Mouse (Mus musculus) myocyte (in vitro differentiated cells): ENCODE measurements around the gene Uxs1. TPM values are rescaled to one million over a fixed set of nuclear protein-coding genes. Genes with fewer than 3 reads are reported as not detected.
A peak's percentile ranks its signal among the peaks of the same experiment; 100 is the strongest.

ENCODE experiments used
- H3K27me3 ChIP-seq: one replicate; pipeline ENCODE4 v1.6.1; 2011; ENCODE audit not compliant: control insufficient read depth, insufficient read depth, insufficient read length
- H3K36me3 ChIP-seq: one replicate; pipeline ENCODE4 v1.6.1; 2011; ENCODE audit not compliant: control insufficient read depth, insufficient read depth
- H3K4me2 ChIP-seq: one replicate; pipeline ENCODE4 v1.6.1; 2011; ENCODE audit warnings: low read depth, control low read depth
- H3K4me3 ChIP-seq: one replicate; pipeline ENCODE4 v1.5.1; 2011; ENCODE audit warnings: mild to moderate bottlenecking, control low read depth, moderate library complexity
- H3K79me2 ChIP-seq: one replicate; pipeline ENCODE4 v1.6.1; 2011; ENCODE audit not compliant: control insufficient read depth, insufficient read depth
- H3ac ChIP-seq: one replicate; pipeline ENCODE4 v1.6.1; 2011; ENCODE audit not compliant: control insufficient read depth, insufficient read length
- CEBPB ChIP-seq: IDR thresholded peaks from 2 replicates; pipeline ENCODE4 v1.6.1; 2011; ENCODE audit warnings: mild to moderate bottlenecking, moderate library complexity; ENCODE audit not compliant: poor library complexity, insufficient read depth, severe bottlenecking
- E2F4 ChIP-seq: IDR thresholded peaks from one replicate; pipeline ENCODE4 v1.6.1; 2011; ENCODE audit warnings: mild to moderate bottlenecking, control low read depth, moderate library complexity; ENCODE audit not compliant: insufficient read depth
- MAX ChIP-seq: IDR thresholded peaks from one replicate; pipeline ENCODE4 v1.6.1; 2011; ENCODE audit warnings: low read depth, mild to moderate bottlenecking, control low read depth
- MYOD1 ChIP-seq, 3 experiments: IDR thresholded peaks; one replicate each; pipeline ENCODE4 v1.6.1; 2011; ENCODE audit warnings: control low read depth in 2 of 3, low read depth in 2 of 3, mild to moderate bottlenecking in 2 of 3, moderate library complexity in 1 of 3; ENCODE audit not compliant: insufficient read length in 2 of 3, control insufficient read depth in 1 of 3
- MYOG ChIP-seq, 3 experiments: IDR thresholded peaks; one replicate each; pipeline ENCODE4 v1.6.1; 2011; ENCODE audit warnings: control low read depth in 2 of 3, low read depth in 2 of 3, mild to moderate bottlenecking in 2 of 3; ENCODE audit not compliant: insufficient read length in 2 of 3, control insufficient read depth in 1 of 3, insufficient read depth in 1 of 3
- POLR2A ChIP-seq: IDR thresholded peaks from one replicate; pipeline ENCODE4 v1.6.1; 2011; ENCODE audit warnings: low read depth, mild to moderate bottlenecking, control low read depth, moderate library complexity; ENCODE audit not compliant: insufficient read length
- POLR2AphosphoS2 ChIP-seq: IDR thresholded peaks from one replicate; pipeline ENCODE4 v1.6.1; 2011; ENCODE audit warnings: low read depth, control low read depth; ENCODE audit not compliant: insufficient read length
- REST ChIP-seq: IDR thresholded peaks from one replicate; pipeline ENCODE4 v1.6.1; 2011; ENCODE audit warnings: mild to moderate bottlenecking, control low read depth, moderate library complexity; ENCODE audit not compliant: insufficient read depth, insufficient read length
- SRF ChIP-seq: IDR thresholded peaks from one replicate; pipeline ENCODE4 v1.6.1; 2011; ENCODE audit warnings: low read depth; ENCODE audit not compliant: control insufficient read depth, insufficient read length
- TCF12 ChIP-seq: IDR thresholded peaks from one replicate; pipeline ENCODE4 v1.6.1; 2011; ENCODE audit warnings: mild to moderate bottlenecking, control low read depth; ENCODE audit not compliant: poor library complexity, insufficient read depth, severe bottlenecking
- TCF3 ChIP-seq: IDR thresholded peaks from one replicate; pipeline ENCODE4 v1.6.1; 2011; ENCODE audit warnings: low read depth, control low read depth; ENCODE audit not compliant: insufficient read length
- USF1 ChIP-seq: IDR thresholded peaks from one replicate; pipeline ENCODE4 v1.6.1; 2011; ENCODE audit warnings: low read depth, mild to moderate bottlenecking, control low read depth, moderate library complexity
- polyA plus RNA-seq: library from polyadenylated mRNA; unstranded; fragments of >200 nt; fragmentation: generic; extraction: Trizol; gene quantifications from one replicate; pipeline ENCODE4 v1.2.1, GENCODE M21; 2012; ENCODE audit warnings: missing spikeins

Uxs1 gene
- polyA plus RNA-seq, 1 experiment: 27.4 TPM

DNA sequence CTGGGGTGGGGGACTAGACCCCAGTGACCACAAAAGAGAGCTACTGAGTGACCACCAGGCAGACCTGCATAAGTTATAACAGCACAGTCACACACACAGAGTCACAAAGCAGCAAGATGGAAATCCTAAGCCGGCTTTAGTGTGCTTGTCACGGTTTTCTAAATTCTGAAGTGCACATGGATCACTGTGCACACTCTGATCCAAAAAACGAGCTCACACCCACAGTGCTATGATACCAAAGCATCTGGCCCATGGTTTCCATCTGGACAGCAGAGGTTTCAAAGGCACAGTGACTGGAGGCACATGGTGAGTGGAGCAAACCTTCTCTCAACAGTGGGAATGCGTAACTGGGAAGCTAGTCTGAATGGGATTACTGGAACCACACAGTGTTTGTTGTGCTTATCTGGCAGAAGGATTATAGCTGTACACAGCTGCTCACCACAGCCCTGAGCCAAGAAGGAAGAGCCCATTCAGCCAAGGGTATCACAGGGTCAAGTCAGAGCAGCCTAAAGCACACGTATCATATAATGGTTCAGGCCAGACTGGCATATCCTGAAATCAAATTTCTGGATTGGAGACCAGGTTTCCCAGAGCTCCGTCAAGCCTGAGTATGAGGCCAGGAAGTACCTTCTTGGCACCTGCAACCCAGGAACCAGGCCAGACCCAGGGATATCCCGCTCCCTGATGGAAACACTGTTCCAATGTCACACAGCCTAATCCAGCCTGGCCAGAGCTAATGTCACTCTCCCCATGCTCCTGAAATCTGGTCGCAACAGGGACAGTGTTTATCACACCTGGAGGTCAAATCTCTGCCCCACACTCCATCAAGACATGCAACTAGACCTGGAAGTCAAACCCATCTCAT lies 72.9 kb downstream of the Uxs1 start:
- Histone ChIP-seq H3ac (no peak overlapping the region), H3K36me3 (peaks cover 6% of the 10 kb centered on the region), H3K79me2 (no peaks in the 10 kb centered on the region), H3K4me3 (no peak overlapping the region), H3K4me2 (no peak overlapping the region), H3K27me3 (no peaks in the 10 kb centered on the region)
- TF ChIP-seq SRF (no peak), MYOD1 (IDR thresholded peaks at IDR 0.05; ENCODE audit: control insufficient read depth in 1 of 3, insufficient read length in 2 of 3, low read depth in 2 of 3) (peak in 1 of 3 experiments; percentile 16)

GRCm38 (mm10) chr1:43738519-43738894 lies 89.1 kb downstream of the Uxs1 start:
- Histone ChIP-seq H3K27me3 (no peaks in the 10 kb centered on the region), H3K4me3 (no peak overlapping the region), H3K4me2 (no peak overlapping the region), H3K36me3 (no peaks in the 10 kb centered on the region), H3K79me2 (no peaks in the 10 kb centered on the region), H3ac (no peak overlapping the region)
- TF ChIP-seq REST: no peak
- no peak for TF ChIP-seq MAX
- no peak for TF ChIP-seq MYOG (IDR thresholded peaks at IDR 0.05; ENCODE audit: control insufficient read depth in 1 of 3, insufficient read depth in 1 of 3, insufficient read length in 2 of 3, low read depth in 2 of 3)
- no peak for TF ChIP-seq CEBPB
- no peak for TF ChIP-seq TCF3
- TF ChIP-seq E2F4: no peak
- TF ChIP-seq POLR2AphosphoS2: no peak
- TF ChIP-seq USF1: no peak
- no peak for TF ChIP-seq TCF12
- TF ChIP-seq MYOD1 (IDR thresholded peaks at IDR 0.05; ENCODE audit: control insufficient read depth in 1 of 3, insufficient read length in 2 of 3, low read depth in 2 of 3): no peak
- TF ChIP-seq POLR2A: no peak
- no peak for TF ChIP-seq SRF

DNA sequence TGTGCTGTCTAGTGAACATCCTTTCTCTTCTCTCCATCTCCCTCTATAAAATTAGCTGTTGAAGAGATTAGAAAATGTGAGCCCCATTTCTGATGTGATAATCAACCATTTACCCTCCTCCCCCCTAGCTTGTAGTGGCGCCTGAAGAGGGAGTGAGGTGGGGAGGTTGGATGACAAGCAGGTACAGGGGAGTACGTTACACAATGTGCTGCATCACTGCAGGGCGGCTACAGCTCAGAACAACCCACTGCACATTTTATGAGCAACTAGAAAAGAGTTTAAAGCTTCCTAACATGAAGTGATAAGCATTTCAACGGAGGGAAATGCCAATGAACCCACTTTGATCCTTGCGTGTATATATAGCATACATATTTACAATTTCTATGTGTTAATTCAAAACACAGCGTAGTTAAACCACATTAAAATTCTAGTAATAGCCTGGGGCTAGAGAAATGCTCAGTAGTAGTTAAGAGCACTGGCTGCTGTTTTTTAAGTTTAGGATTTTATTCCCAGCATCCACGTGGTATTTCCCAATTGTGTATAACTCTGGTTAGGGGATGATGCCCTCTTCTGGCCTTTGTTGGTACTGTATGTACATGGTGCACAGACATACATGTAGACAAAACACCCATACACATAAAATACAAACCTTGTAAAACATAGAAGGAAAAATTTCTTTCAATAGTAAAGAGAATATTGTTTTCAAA lies 89.6 kb downstream of the Uxs1 start:
- Histone ChIP-seq H3ac (no peak overlapping the region), H3K4me2 (no peak overlapping the region), H3K79me2 (no peaks in the 10 kb centered on the region), H3K27me3 (no peaks in the 10 kb centered on the region), H3K4me3 (no peak overlapping the region), H3K36me3 (no peaks in the 10 kb centered on the region)
- TF ChIP-seq CEBPB (peak; percentile 17; the same call in 1 of the 2 replicates), MAX (no peak), USF1 (no peak)

GRCm38 (mm10) chr1:43732657-43733056 lies 94.9 kb downstream of the Uxs1 start:
- TF ChIP-seq POLR2AphosphoS2 (no peak), POLR2A (no peak), MAX (no peak), REST (no peak), MYOD1 (IDR thresholded peaks at IDR 0.05; ENCODE audit: control insufficient read depth in 1 of 3, insufficient read length in 2 of 3, low read depth in 2 of 3) (no peak), SRF (no peak), E2F4 (no peak), TCF3 (no peak)
- Histone ChIP-seq H3K27me3 (no peaks in the 10 kb centered on the region), H3K4me2 (no peak overlapping the region)

DNA sequence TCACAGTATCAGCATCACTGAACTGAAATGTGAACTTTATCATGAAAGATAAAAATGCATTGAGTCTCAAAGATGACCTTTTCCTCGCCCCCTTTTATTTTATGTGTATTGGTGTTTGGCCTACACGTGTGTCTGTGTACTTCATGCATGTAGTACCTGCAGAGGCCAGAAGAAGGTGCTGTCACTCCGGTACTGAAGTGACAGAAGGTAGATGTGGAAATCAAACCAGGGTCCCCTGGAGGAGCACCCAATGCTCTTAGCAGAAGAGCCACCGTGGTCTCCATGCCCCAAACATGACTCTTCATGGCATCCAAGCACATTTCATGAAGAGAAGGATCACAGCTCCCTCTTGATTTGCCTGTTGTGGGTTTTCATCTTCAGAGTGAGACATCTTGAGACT lies 95.5 kb downstream of the Uxs1 start:
- H3K4me2 ChIP-seq: no peak overlapping the region
- no peaks in the 10 kb centered on the region for H3K27me3 ChIP-seq
- no peaks in the 10 kb centered on the region for H3K36me3 ChIP-seq
- TF ChIP-seq USF1 (no peak), POLR2A (no peak), MAX (no peak), POLR2AphosphoS2 (no peak)
- H3K4me3 ChIP-seq: no peak overlapping the region
- H3ac ChIP-seq: no peak overlapping the region
- no peaks in the 10 kb centered on the region for H3K79me2 ChIP-seq

More at GRCm38 (mm10) chr1:43732657-43733056, 94.9 kb downstream of the Uxs1 start:
- Histone ChIP-seq H3K36me3 (no peaks in the 10 kb centered on the region), H3K79me2 (no peaks in the 10 kb centered on the region), H3K4me3 (no peak overlapping the region), H3ac (no peak overlapping the region)
